Mouse (Mus musculus) ES-Bruce4 (cell line): ENCODE measurements around the gene Zfp14. TPM values are rescaled to one million over a fixed set of nuclear protein-coding genes. Genes with fewer than 3 reads are reported as not detected.

Source experiments
- H3K27ac ChIP-seq: 2 replicates; pipeline ENCODE4 v1.5.1; 2012; ENCODE audit warnings: low read length, inconsistent platforms; ENCODE audit not compliant: insufficient read depth
- H3K27me3 ChIP-seq: 2 replicates; pipeline ENCODE4 v1.6.1; 2012; ENCODE audit warnings: mild to moderate bottlenecking, low read length, inconsistent platforms; ENCODE audit not compliant: control insufficient read depth, poor library complexity, insufficient read depth, severe bottlenecking
- H3K36me3 ChIP-seq: 2 replicates; pipeline ENCODE4 v1.6.1; 2012; ENCODE audit warnings: inconsistent platforms, mild to moderate bottlenecking, low read length, moderate library complexity; ENCODE audit not compliant: control insufficient read depth, poor library complexity, insufficient read depth, severe bottlenecking
- H3K4me1 ChIP-seq: one replicate; pipeline ENCODE4 v1.8.1; 2011; ENCODE audit warnings: low read length; ENCODE audit not compliant: control insufficient read depth, insufficient read depth
- H3K4me3 ChIP-seq: 2 replicates; pipeline ENCODE4 v1.5.1; 2011; ENCODE audit warnings: low read depth, mild to moderate bottlenecking, low read length
- H3K9ac ChIP-seq: 2 replicates; pipeline ENCODE4 v1.6.1; 2012; ENCODE audit warnings: low read depth, mild to moderate bottlenecking, inconsistent platforms; ENCODE audit not compliant: poor library complexity, severe bottlenecking
- H3K9me3 ChIP-seq: replicated peaks from 2 replicates; pipeline ENCODE4 v1.6.1; 2012; ENCODE audit warnings: mild to moderate bottlenecking, low read length, inconsistent platforms; ENCODE audit not compliant: control insufficient read depth, poor library complexity, insufficient read depth, severe bottlenecking
- CTCF ChIP-seq: IDR thresholded peaks from one replicate; pipeline ENCODE4 v1.8.1; 2011; ENCODE audit warnings: low read depth, low read length
- EP300 ChIP-seq: IDR thresholded peaks from 2 replicates; pipeline ENCODE4 v1.6.1; 2011; ENCODE audit warnings: low read depth, low read length; ENCODE audit not compliant: insufficient read depth
- POLR2A ChIP-seq: IDR thresholded peaks from one replicate; pipeline ENCODE4 v1.8.1; 2011; ENCODE audit warnings: low read length; ENCODE audit not compliant: insufficient read depth
- polyA plus RNA-seq: library from polyadenylated mRNA; stranded (reverse); fragments of >200 nt; gene quantifications from 2 replicates; pipeline ENCODE4 v1.2.4, GENCODE M21; 2011; ENCODE audit warnings: low read depth; ENCODE audit not compliant: missing spikeins, insufficient read depth, insufficient read length

Zfp14 gene
- polyA plus RNA-seq, 1 experiment, result 2.8 TPM

DNA sequence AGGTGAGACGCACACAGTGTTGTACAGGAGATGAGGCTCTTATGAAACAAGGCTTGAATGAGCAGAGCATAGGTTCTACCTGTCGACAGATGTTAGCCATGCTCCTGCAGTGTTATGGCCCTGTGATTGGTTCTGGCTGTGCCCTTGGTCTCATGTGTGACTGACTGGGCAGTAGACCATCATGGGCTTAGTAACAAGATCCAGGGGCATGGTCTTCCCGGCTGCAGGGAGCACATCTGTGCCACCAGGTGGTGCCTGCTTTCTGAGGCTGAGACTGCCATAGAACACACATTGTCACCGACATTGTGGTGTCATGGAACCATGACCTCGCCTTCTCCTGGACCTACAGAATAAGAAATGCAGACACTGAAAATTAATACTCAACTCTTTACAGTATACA is 25.8 kb downstream of the Zfp14 start:
- H3K27me3 ChIP-seq, result no peaks in the 10 kb centered on the region
- TF ChIP-seq CTCF, result peak; percentile 22
- TF ChIP-seq POLR2A, result no peak
- H3K9me3 ChIP-seq, result no peaks in the 10 kb centered on the region
- H3K27ac ChIP-seq, result no peak overlapping the region
- peaks cover 33% of the 10 kb centered on the region for H3K36me3 ChIP-seq
- no peak overlapping the region for H3K9ac ChIP-seq
- peaks cover 5% of the 10 kb centered on the region for H3K4me1 ChIP-seq
- no peak overlapping the region for H3K4me3 ChIP-seq

DNA sequence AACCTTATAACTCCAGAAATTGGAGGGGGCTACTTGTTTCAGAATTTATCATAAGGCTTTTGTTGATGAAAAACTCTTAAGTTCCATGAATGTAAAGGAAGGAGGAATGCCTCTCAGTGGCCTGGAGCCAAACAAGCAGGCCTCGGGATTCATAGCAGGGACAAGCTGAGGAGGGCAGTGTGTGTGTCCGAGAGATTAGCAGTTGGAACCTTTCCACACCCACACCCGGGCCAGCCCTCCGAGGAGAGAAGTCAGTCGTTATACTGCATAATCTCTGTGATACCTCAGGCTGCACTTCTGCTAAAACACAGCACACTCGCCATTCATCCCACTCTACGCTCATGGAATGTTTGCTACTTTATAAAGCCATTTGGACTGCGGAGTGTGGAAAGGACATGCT is 27.4 kb downstream of the Zfp14 start:
- no peak overlapping the region for H3K4me3 ChIP-seq
- H3K36me3 ChIP-seq, result peaks cover 43% of the 10 kb centered on the region
- H3K9me3 ChIP-seq, result no peaks in the 10 kb centered on the region
- H3K27me3 ChIP-seq, result no peaks in the 10 kb centered on the region
- no peak overlapping the region for H3K27ac ChIP-seq
- no peak overlapping the region for H3K9ac ChIP-seq
- peaks cover 2% of the 10 kb centered on the region for H3K4me1 ChIP-seq
- no peak for TF ChIP-seq CTCF

DNA sequence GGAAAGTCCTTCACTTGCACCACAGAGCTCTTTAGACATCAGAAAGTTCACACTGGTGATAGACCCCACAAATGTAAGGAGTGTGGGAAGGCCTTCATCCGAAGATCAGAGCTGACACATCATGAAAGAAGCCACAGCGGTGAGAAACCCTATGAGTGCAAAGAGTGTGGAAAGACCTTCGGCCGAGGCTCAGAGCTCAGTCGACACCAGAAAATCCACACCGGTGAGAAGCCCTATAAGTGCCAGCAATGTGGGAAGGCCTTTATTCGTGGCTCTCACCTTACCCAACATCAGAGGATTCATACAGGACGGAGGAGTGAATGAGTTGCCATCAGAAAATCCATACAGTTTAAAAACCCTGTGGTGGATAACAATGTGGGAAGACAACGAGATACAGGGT is 27.9 kb downstream of the Zfp14 start:
- no peak overlapping the region for H3K27ac ChIP-seq
- no peak overlapping the region for H3K4me3 ChIP-seq
- no peaks in the 10 kb centered on the region for H3K27me3 ChIP-seq
- H3K9me3 ChIP-seq, result no peaks in the 10 kb centered on the region
- peaks cover 2% of the 10 kb centered on the region for H3K4me1 ChIP-seq
- H3K36me3 ChIP-seq, result peaks cover 48% of the 10 kb centered on the region
- no peak for TF ChIP-seq CTCF
- TF ChIP-seq POLR2A, result no peak
- TF ChIP-seq EP300, result no peak
- no peak overlapping the region for H3K9ac ChIP-seq

DNA sequence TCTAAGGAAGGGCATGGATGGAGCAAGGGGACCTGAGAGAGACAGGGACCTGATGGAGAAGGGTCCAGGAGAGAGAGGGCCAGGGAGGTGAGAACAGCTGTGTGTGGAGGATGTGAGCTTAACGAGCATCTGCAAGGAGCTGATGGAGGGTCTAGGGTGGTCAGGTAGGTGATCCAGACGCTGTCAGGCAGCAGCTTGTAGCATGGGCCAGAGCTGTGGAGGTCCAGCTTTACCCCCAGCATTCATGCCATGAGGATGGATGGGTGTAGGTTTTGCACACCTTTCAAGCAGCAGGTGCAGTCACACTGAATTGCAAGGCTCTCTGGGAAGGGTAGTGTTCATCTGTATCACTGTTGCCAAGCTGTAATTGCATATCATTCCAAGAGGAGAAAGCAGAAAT is 31.6 kb downstream of the Zfp14 start:
- Histone ChIP-seq H3K36me3 (peaks cover 80% of the 10 kb centered on the region), H3K9me3 (no peaks in the 10 kb centered on the region), H3K9ac (no peak overlapping the region), H3K4me1 (no peaks in the 10 kb centered on the region), H3K4me3 (no peak overlapping the region), H3K27ac (no peak overlapping the region), H3K27me3 (no peaks in the 10 kb centered on the region)
- TF ChIP-seq EP300 (no peak), CTCF (no peak), POLR2A (no peak)

DNA sequence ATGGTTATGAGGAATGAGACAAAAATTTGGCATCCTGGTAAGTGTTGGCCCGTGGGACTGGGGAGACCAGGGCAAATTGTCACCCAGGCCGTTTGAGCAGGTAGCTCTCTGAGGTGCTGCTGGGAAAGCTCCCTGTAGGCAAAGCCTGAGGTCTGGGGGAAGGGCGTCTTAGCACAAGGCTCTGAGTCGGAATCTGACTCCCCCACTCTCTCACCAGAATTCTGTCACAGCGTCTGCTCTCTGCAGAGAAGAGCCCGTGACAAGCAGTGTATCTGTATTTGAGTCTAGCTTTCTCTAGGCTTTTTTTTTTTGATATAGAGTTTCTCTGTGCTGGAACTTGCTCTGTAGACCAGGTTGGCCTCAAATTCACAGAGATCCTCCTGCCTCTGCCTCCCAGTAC is 34.0 kb downstream of the Zfp14 start:
- no peak for TF ChIP-seq CTCF
- no peak for TF ChIP-seq EP300
- TF ChIP-seq POLR2A, result no peak
- H3K27ac ChIP-seq, result no peak overlapping the region

DNA sequence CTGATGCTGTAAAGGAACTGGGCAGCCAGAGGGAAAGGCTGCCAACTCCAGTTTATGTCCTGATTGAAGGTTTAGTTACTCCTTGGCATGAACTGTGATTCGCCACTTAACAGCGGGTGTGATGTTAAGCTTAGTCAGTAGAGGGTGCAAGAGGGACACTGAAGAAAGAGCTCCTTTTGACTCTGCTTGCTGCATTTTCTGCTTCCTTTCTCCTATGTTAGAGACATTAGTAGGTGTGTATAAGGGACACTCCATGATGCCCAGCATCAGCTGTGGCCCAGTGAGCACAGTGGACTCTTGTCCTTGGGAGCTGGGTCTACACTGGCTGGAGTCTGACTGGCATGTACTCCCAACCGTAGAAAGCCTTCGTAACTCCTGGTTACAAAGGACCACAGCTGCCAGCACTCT is 38.2 kb downstream of the Zfp14 start:
- no peaks in the 10 kb centered on the region for H3K4me1 ChIP-seq
- no peak overlapping the region for H3K27ac ChIP-seq
- TF ChIP-seq POLR2A, result no peak
- no peak for TF ChIP-seq EP300
- TF ChIP-seq CTCF, result no peak
- no peaks in the 10 kb centered on the region for H3K9me3 ChIP-seq
- peaks cover 60% of the 10 kb centered on the region for H3K36me3 ChIP-seq
- H3K27me3 ChIP-seq, result no peaks in the 10 kb centered on the region
- no peak overlapping the region for H3K4me3 ChIP-seq
- no peak overlapping the region for H3K9ac ChIP-seq

More for the DNA sequence above, 34.0 kb downstream of the Zfp14 start:
- Histone ChIP-seq H3K9ac (no peak overlapping the region), H3K27me3 (no peaks in the 10 kb centered on the region), H3K36me3 (peaks cover 73% of the 10 kb centered on the region), H3K9me3 (no peaks in the 10 kb centered on the region), H3K4me3 (no peak overlapping the region), H3K4me1 (no peaks in the 10 kb centered on the region)
